Mouse (Mus musculus) forebrain, embryonic 16.5 days (tissue): ENCODE measurements around the gene Ccdc96. TPM values are rescaled to one million over a fixed set of nuclear protein-coding genes. Genes with fewer than 3 reads are reported as not detected.

Experiments
- ATAC-seq: fragments of 200-750 bp; cut with Nextera tagmentation; 2 replicates; pipeline ENCODE4 v1.8.0; 2017; ENCODE audit warnings: mild to moderate bottlenecking, moderate library complexity
- H3K27ac ChIP-seq: fragments of 300-500 bp; sonication (generic); 2 replicates; pipeline ENCODE4 v1.5.1; 2014; ENCODE audit warnings: low read length, control low read depth
- H3K27me3 ChIP-seq: fragments of 300-500 bp; sonication (generic); replicated peaks from 2 replicates; pipeline ENCODE4 v1.6.1; 2014; ENCODE audit warnings: low read length; ENCODE audit not compliant: control insufficient read depth, insufficient read depth
- H3K36me3 ChIP-seq: fragments of 300-500 bp; sonication (generic); 2 replicates; pipeline ENCODE4 v1.6.1; 2014; ENCODE audit not compliant: control insufficient read depth, insufficient read depth
- H3K4me1 ChIP-seq: fragments of 300-500 bp; sonication (generic); replicated peaks from 2 replicates; pipeline ENCODE4 v1.6.1; 2014; ENCODE audit warnings: low read length; ENCODE audit not compliant: control insufficient read depth, insufficient read depth
- H3K4me2 ChIP-seq: fragments of 300-500 bp; sonication (generic); 2 replicates; pipeline ENCODE4 v1.6.1; 2014; ENCODE audit warnings: mild to moderate bottlenecking, low read length, control low read depth
- H3K4me3 ChIP-seq: fragments of 300-500 bp; sonication (generic); replicated peaks from 2 replicates; pipeline ENCODE4 v1.5.1; 2014; ENCODE audit warnings: mild to moderate bottlenecking, low read length, control low read depth
- H3K9ac ChIP-seq: fragments of 300-500 bp; sonication (generic); replicated peaks from 2 replicates; pipeline ENCODE4 v1.6.1; 2014; ENCODE audit warnings: low read depth, low read length, control low read depth
- H3K9me3 ChIP-seq: fragments of 300-500 bp; sonication (generic); 2 replicates; pipeline ENCODE4 v1.6.1; 2016; ENCODE audit warnings: low read length; ENCODE audit not compliant: control insufficient read depth
- WGBS: fragments of 180-500 bp; shearing (Covaris S2); extraction: QIAGEN DNeasy Blood & Tissue Kit; methylation state at CpG from one replicate; pipeline ENCODE4 v1.1.7; 2014; 5-methylcytosine and 5-hydroxymethylcytosine counted together
- polyA plus RNA-seq: library from polyadenylated mRNA; unstranded; fragments of >200 nt; fragmentation: Nextera tagmentation; extraction: Ambion mirVana; gene quantifications from 2 replicates; pipeline ENCODE4 v1.2.1, GENCODE M21; 2015

Gene Ccdc96
- polyA plus RNA-seq, result 3.0 and 3.4 TPM in 2 replicates

DNA sequence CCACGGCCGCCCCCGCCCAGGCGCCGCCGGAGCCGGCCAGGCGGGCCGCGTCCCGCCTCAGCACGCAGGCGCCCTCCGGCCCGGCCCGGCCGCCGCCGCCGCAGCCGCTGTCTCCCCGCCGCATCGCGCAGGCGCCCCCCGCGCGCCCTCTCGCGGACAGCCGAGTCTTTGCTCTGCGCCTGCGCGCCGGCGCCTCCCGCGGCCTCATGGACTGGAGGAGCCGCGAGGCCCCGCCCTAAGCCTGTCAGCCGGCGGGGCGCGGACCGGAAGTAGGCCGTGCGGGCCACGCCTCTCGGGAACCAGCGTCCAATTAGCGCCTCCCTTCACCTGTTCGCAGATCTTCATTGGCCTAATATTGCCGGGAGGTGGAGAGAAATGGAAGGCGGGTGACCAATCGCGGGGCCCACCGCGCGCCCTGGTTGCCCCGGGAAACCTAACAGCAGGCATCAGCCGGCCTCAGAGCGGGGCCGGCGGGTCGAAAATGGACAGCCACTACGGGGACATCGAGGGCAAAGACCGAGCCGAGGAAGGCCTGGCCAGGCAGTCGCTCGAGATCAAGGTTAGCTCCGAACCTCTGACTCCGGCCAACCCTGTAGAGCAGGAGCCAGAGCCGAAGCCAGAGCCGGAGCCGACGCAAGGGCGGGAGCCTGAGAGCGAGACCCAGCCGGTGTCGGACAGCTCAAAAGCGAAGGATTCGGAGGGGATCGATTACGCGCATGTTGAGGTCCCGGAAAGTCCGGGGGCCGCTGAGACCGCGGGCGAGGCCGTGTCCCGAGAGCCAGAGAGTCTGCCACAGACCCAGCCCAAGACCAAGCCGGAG lies at the start of gene Ccdc96, which contains the start of gene Tada2b:
Ccdc96 (plus strand) TSS at position 418 of the 820 bp plus-strand sequence.
Tada2b (minus strand) TSS at position 115 of the 820 bp plus-strand sequence.
- Histone ChIP-seq H3K9ac (peak within 1 kb of the TSS; percentile 94), H3K4me2 (peak within 1 kb of the TSS; percentile 75), H3K27me3 (no peaks in the 10 kb centered on the region), H3K27ac (peak within 1 kb of the TSS; percentile 72), H3K36me3 (no peaks in the 10 kb centered on the region), H3K4me1 (peaks cover 32% of the 10 kb centered on the region), H3K4me3 (peak within 1 kb of the TSS; percentile 98), H3K9me3 (no peaks in the 10 kb centered on the region)
- peak; percentile 99 for ATAC-seq
- under 1% methylated on average over 94 of the region's 97 CpGs for WGBS

DNA sequence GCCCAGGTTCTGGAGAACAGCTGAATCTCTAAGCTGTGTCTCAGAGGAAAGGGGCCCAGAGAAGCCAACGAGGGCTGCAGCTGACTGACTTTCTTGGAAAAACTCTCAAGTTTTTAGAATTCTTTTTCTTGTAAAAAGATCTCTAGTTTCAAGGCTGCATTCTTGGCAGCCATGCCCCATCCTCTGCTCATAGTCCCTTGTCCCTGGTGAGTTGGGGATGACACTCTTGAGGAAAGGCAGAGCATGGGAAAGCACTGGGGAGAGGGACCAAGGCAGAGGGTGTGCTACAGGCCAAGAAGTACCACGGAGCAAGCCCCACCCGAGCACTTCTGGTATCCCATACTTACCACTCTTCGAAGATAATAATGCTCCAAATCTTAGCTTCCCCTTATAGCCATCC lies 47.5 kb upstream of the Ccdc96 start:
- Histone ChIP-seq H3K27me3 (no peaks in the 10 kb centered on the region), H3K9ac (no peak overlapping the region), H3K4me3 (no peak overlapping the region), H3K36me3 (no peaks in the 10 kb centered on the region), H3K4me2 (no peak overlapping the region), H3K27ac (no peak overlapping the region), H3K4me1 (peaks cover 9% of the 10 kb centered on the region; the same call in 1 of the 2 replicates), H3K9me3 (no peaks in the 10 kb centered on the region)
- ATAC-seq, result no peak
- WGBS, result 78% methylated on average over 4 of the region's 4 CpGs

DNA sequence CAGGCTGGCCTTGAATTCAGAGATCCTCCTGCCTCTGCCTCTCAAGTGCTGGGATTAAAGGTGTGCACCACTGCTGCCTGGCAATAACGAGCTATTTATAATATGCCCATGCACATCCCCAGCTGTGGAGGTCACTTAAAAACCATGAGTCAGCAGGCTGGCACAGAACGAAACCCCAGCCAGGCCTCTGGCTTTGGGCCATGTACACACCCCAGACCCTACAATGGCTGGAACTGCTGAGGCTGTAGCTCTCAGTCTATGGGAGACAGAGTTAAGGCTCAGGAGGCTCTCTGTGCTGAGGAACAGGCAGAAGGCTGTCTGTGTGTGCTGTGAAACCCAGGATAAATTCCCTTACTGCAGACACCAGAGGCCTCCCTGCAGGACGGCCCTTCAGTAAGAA lies 43.6 kb upstream of the Ccdc96 start:
- Histone ChIP-seq H3K4me1 (peaks cover 4% of the 10 kb centered on the region; the same call in 1 of the 2 replicates), H3K27ac (no peak overlapping the region), H3K4me3 (no peak overlapping the region), H3K27me3 (no peaks in the 10 kb centered on the region), H3K9me3 (no peaks in the 10 kb centered on the region), H3K9ac (no peak overlapping the region), H3K4me2 (no peak overlapping the region), H3K36me3 (no peaks in the 10 kb centered on the region)
- no peak for ATAC-seq
- WGBS, result 60% methylated on average over 3 of the region's 3 CpGs

DNA sequence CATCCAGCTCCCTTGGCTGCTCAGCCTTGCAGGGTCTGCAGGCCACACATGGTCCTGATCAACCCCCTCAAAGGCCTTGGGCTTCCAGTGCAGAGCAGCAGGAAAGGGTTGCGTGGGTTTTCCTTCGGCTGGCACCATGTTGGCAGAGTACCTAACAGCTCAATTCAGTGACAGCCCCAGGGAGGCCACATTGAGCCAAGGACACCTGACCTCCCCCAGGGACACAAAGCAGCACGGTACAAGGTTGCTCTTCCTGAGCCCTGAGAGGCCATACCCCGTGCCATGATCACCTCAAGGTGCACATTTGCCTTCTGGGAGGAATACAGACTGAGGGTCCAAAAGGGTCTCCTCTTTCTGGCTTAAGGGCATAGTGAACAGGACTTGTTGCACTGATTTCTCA lies 39.8 kb upstream of the Ccdc96 start:
- no peak overlapping the region for H3K27ac ChIP-seq
- 0 out of 2 replicates have a peak, but pooled peaks have one; percentile 6 for ATAC-seq
- WGBS, result 53% methylated on average over 4 of the region's 4 CpGs

DNA sequence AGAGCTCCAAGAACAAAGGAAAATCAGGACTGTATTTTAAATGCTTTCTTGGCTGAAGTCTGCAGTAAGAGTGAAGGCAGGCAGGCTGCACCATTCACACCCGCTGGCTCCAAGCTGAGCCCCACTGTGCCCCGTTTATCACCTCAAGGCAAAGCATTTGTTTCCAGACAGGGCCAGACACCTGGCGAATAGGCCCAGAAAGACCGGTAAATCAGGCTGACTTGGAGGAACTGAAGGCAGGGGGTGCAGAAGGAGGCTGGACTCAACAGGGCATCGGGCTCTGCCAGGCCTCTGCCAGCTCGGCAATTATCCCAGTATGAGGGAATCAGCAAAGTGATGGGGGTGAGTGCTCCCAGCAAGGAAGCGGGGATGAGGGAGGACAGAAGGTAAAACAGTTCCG lies 39.4 kb upstream of the Ccdc96 start:
- no peak overlapping the region for H3K4me3 ChIP-seq
- no peak overlapping the region for H3K9ac ChIP-seq
- no peaks in the 10 kb centered on the region for H3K27me3 ChIP-seq
- H3K27ac ChIP-seq, result no peak overlapping the region
- H3K9me3 ChIP-seq, result no peaks in the 10 kb centered on the region
- H3K36me3 ChIP-seq, result no peaks in the 10 kb centered on the region
- 28% methylated on average over 8 of the region's 8 CpGs for WGBS
- H3K4me2 ChIP-seq, result no peak overlapping the region
- H3K4me1 ChIP-seq, result peaks cover 4% of the 10 kb centered on the region; the same call in 1 of the 2 replicates
- peak; percentile 50; the same call in 1 of the 2 replicates for ATAC-seq

More for the DNA sequence above, 39.8 kb upstream of the Ccdc96 start:
- Histone ChIP-seq H3K4me1 (peaks cover 4% of the 10 kb centered on the region; the same call in 1 of the 2 replicates), H3K9ac (no peak overlapping the region), H3K36me3 (no peaks in the 10 kb centered on the region), H3K9me3 (no peaks in the 10 kb centered on the region), H3K4me3 (no peak overlapping the region), H3K27me3 (no peaks in the 10 kb centered on the region), H3K4me2 (no peak overlapping the region)

DNA sequence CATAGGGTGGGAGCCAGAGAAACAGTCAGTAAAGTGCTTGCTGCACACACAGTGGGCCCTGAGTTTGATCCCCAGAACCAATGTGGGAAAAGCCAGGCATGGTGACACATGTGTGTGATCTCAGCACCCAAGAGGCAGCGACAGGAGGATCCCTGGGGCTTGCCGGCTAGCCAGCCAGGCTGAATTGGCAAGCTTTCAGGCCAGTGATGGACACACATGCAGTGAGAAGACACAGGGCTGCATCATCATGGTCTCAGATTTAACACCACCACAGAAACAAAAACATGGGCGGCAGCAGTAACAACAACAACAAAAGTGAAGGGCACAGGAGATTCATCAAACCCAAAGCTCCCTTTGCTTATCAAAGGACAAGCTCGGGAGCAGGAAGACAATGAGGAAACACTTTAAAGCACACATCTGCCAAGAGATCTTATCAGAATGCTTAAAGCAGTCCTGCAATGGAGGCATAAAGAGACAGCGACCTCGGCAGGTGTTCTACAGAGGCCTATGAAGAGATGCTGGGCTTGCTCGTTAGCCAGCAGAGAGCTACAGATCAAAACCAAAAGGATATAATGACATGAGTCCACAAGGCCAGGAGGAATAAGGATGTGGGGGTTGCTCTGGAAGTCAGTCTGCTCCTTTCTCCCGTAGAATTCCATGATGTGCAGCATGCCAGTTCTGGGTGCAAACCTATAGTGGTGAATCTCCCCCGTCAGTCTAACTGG lies 38.1 kb upstream of the Ccdc96 start:
- WGBS, result 33% methylated on average over 9 of the region's 9 CpGs
- H3K27me3 ChIP-seq, result no peaks in the 10 kb centered on the region
- H3K27ac ChIP-seq, result no peak overlapping the region
- no peak overlapping the region for H3K4me3 ChIP-seq
- H3K4me2 ChIP-seq, result no peak overlapping the region
- H3K4me1 ChIP-seq, result peaks cover 4% of the 10 kb centered on the region; the same call in 1 of the 2 replicates
- ATAC-seq, result no peak
- H3K9ac ChIP-seq, result no peak overlapping the region
- H3K36me3 ChIP-seq, result no peaks in the 10 kb centered on the region
- H3K9me3 ChIP-seq, result no peaks in the 10 kb centered on the region

DNA sequence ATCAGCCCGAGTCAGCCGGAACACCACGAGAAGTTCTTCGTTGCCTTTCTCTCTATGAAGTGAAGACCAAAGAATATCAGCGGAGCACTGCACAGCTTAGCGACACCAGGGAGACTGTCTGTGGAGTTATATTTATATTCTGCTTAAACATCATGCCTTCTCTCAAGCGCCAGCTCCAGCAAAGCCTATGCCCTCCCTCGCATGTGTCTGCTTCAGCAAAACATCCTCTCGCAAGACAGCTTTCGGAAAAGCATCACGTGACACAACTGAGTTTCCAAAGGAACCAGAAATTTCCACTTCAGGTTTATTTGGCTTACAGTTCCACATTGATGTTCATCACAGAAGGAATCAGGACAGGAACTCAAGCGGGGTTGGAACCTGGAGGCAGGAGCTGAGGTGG lies 36.5 kb upstream of the Ccdc96 start:
- no peak overlapping the region for H3K4me2 ChIP-seq
- H3K4me3 ChIP-seq, result no peak overlapping the region
- WGBS, result 95% methylated on average over 12 of the region's 12 CpGs
- no peaks in the 10 kb centered on the region for H3K9me3 ChIP-seq
- no peak for ATAC-seq
- H3K4me1 ChIP-seq, result peaks cover 4% of the 10 kb centered on the region; the same call in 1 of the 2 replicates
- H3K27me3 ChIP-seq, result no peaks in the 10 kb centered on the region
- H3K27ac ChIP-seq, result no peak overlapping the region
- H3K36me3 ChIP-seq, result no peaks in the 10 kb centered on the region
- no peak overlapping the region for H3K9ac ChIP-seq

DNA sequence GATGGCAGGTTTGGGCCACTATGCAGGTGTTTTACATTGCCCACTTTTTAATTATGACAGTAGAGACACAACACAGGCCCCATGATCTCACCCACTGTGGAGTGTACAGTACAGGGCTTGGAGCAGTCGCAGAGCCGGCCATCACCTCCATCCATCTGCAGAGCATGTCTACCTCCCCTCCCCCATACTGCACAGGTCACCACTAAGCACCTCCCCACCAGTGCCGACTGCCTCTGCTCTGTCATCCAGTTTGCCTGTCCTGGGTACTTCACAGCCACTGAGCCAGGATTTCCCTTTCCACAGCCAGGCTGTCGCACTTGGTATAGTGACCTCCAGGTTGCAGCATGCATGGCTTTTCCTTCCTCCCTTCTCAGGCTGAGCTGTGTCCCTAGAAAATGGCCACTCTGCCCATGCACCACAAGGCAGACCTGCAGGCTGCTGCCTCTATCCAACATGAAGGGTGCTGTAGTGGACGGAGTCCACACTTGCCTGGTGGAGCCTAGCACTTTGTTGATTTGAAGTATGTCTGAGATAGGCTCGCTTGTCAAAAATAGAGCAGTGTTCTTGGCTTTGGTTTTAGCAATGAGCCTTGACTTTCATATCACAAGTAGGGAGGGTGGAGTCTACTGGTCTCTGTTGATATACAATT lies 34.6 kb upstream of the Ccdc96 start:
- no peaks in the 10 kb centered on the region for H3K9me3 ChIP-seq
- H3K9ac ChIP-seq, result no peak overlapping the region
- no peak overlapping the region for H3K27ac ChIP-seq
- 77% methylated on average over 6 of the region's 6 CpGs for WGBS
- H3K4me1 ChIP-seq, result no peaks in the 10 kb centered on the region; the same call in 1 of the 2 replicates
- no peaks in the 10 kb centered on the region for H3K36me3 ChIP-seq
- ATAC-seq, result no peak
- no peak overlapping the region for H3K4me3 ChIP-seq
- H3K27me3 ChIP-seq, result no peaks in the 10 kb centered on the region
- H3K4me2 ChIP-seq, result no peak overlapping the region

DNA sequence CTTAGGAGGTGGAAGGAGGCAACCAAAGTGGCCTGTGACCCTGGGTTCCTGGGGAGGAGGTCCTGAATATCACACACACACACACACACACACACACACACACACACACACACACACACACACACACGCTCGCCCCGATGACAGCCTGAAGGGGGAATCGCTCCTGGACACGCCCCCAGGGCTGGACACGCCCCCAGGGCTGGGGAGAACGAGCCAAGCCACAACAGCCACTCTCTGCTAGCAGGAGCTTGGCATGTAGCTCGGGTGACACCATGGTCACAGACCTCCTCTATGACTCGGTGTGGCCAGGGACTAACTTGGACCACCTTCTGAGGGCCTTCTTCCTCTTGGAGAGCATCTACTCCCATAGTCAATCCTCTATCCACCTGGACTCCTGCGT lies 33.3 kb upstream of the Ccdc96 start:
- Histone ChIP-seq H3K4me3 (no peak overlapping the region), H3K4me1 (no peaks in the 10 kb centered on the region), H3K27me3 (no peaks in the 10 kb centered on the region), H3K4me2 (no peak overlapping the region), H3K9ac (no peak overlapping the region), H3K27ac (no peak overlapping the region), H3K36me3 (no peaks in the 10 kb centered on the region), H3K9me3 (no peaks in the 10 kb centered on the region)
- WGBS, result 21% methylated on average over 7 of the region's 10 CpGs
- ATAC-seq, result no peak
